ENCODE assay signal across 23 mouse cellular contexts in the genomic region with DNA sequence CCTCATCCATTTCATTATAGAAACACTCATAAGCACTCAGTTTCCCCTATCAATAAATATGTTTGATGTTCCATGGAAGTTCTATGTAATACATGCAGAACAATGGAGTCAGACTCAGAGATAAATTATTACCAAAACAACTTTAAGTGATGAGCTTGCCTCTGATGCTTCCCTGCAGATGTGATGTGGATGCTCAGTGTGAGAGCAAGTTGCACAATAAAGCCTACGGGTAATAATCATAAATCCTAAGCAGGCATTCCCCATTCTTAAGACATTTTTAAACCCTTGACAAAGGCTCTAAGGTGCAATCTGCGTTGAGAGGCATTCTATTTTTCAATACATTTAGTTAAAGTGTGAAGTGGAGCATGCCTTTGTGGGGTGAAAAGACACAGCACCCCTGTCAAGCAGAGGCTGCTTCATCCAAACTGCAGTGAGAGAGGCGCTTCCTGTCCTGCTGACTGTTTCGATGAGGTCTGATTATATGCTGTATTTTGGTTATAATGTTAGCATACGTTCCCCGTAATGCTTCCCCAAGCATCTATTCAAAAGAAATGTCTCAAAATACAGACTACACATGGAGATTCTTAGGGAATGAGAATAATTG.
A peak's percentile ranks its signal among the peaks of the same experiment; 100 is the strongest.
DNase-seq lines count a peak whose midpoint lies in the region; ATAC-seq lines count a peak whose summit lies in the region.
"Had no signal": no experiment of that assay in that cellular context is flagged by ENCODE, and none has a peak within 500 bp of the region (broad histone marks: within the 10 kb centered on the region; RNA-seq: fewer than 3 reads in every experiment).

No protein-coding gene starts in this region.

- intact Hi-C loops in left cerebral cortex, postnatal 10 days (cut with DNase I), result no loop called here

- H3K9ac ChIP-seq in neural tube, embryonic 11.5 days (ENCODE audit: low read length), result no peak overlapping the region
- no peak overlapping the region for H3K9ac ChIP-seq in neural tube, embryonic 12.5 days
- no peak overlapping the region; the same call in 1 of the 2 replicates for H3K9ac ChIP-seq in neural tube, embryonic 14.5 days (replicated peaks; ENCODE audit: low read depth, low read length)
- no peak overlapping the region for H3K9ac ChIP-seq in forebrain, embryonic 12.5 days
- H3K9ac ChIP-seq: embryonic facial prominence, embryonic 13.5 days; embryonic facial prominence, embryonic 15.5 days; forebrain, embryonic 13.5 days; forebrain, embryonic 15.5 days; forebrain, postnatal 0 days had no signal

- WGBS in neural tube, embryonic 11.5 days, result 35% methylated on average over 6 of the region's 6 CpGs
- 23% methylated on average over 6 of the region's 6 CpGs for WGBS in neural tube, embryonic 12.5 days
- 15% methylated on average over 6 of the region's 6 CpGs for whole genome bisulfite sequencing in neural tube, embryonic 14.5 days
- WGBS in forebrain, embryonic 12.5 days, result 69% methylated on average over 6 of the region's 6 CpGs

- H3K4me3 ChIP-seq in neural tube, embryonic 11.5 days (ENCODE audit: low read depth, low read length), result no peak overlapping the region
- H3K4me3 ChIP-seq in neural tube, embryonic 12.5 days, result no peak overlapping the region
- H3K4me3 ChIP-seq in neural tube, embryonic 14.5 days (ENCODE audit: low read depth, low read length), result no peak overlapping the region
- no peak overlapping the region for H3K4me3 ChIP-seq in forebrain, embryonic 12.5 days (replicated peaks)
- H3K4me3 ChIP-seq: embryonic facial prominence, embryonic 13.5 days; embryonic facial prominence, embryonic 15.5 days; erythroblast, embryonic 14.5 days; forebrain, embryonic 10.5 days; forebrain, embryonic 13.5 days; forebrain, embryonic 15.5 days had no signal

- H3K9me3 ChIP-seq in neural tube, embryonic 11.5 days (ENCODE audit: control insufficient read depth, low read length), result no peaks in the 10 kb centered on the region
- H3K9me3 ChIP-seq in neural tube, embryonic 12.5 days, result no peaks in the 10 kb centered on the region
- H3K9me3 ChIP-seq in neural tube, embryonic 14.5 days (ENCODE audit: control insufficient read depth, low read length), result no peaks in the 10 kb centered on the region
- no peaks in the 10 kb centered on the region for H3K9me3 ChIP-seq in forebrain, embryonic 12.5 days
- H3K9me3 ChIP-seq: embryonic facial prominence, embryonic 13.5 days; embryonic facial prominence, embryonic 15.5 days; forebrain, embryonic 10.5 days; forebrain, embryonic 13.5 days; forebrain, embryonic 15.5 days had no signal

- no peaks in the 10 kb centered on the region for H3K27me3 ChIP-seq in neural tube, embryonic 11.5 days (ENCODE audit: control insufficient read depth, insufficient read depth, low read length)
- no peaks in the 10 kb centered on the region for H3K27me3 ChIP-seq in neural tube, embryonic 12.5 days (replicated peaks)
- H3K27me3 ChIP-seq in neural tube, embryonic 14.5 days (ENCODE audit: control insufficient read depth, insufficient read depth, low read length), result no peaks in the 10 kb centered on the region
- H3K27me3 ChIP-seq in forebrain, embryonic 12.5 days, result no peaks in the 10 kb centered on the region
- H3K27me3 ChIP-seq: embryonic facial prominence, embryonic 13.5 days; embryonic facial prominence, embryonic 15.5 days; forebrain, embryonic 13.5 days; forebrain, embryonic 15.5 days had no signal

- no peak overlapping the region for H3K4me2 ChIP-seq in neural tube, embryonic 11.5 days (ENCODE audit: low read depth)
- no peak overlapping the region for H3K4me2 ChIP-seq in neural tube, embryonic 12.5 days (replicated peaks)
- H3K4me2 ChIP-seq in neural tube, embryonic 14.5 days (ENCODE audit: low read depth, low read length), result no peak overlapping the region
- H3K4me2 ChIP-seq in forebrain, embryonic 12.5 days, result no peak overlapping the region
- H3K4me2 ChIP-seq: embryonic facial prominence, embryonic 13.5 days; embryonic facial prominence, embryonic 15.5 days; forebrain, embryonic 13.5 days; forebrain, embryonic 15.5 days had no signal

- DNase-seq in neural tube, embryonic 11.5 days (ENCODE audit: low spot score), result no peak
- no peak for DNase-seq in neural tube, embryonic 10.5 days (ENCODE audit: extremely low spot score, low spot score)
- no peak for DNase-seq in left cerebral cortex, postnatal 10 days (ENCODE audit: extremely low spot score in 1 of 2, low spot score in 2 of 2)
- DNase-seq in spleen, adult 12 weeks (ENCODE audit: low spot score), result no peak
- DNase-seq: adrenal gland, adult 2 months; adrenal gland, postnatal 10 days; adrenal gland, postnatal 25 days; cerebellum, adult 11 months; cerebellum, adult 18-20 months; cerebellum, adult 8-10 months; cerebellum, adult 9-11 months; cerebellum, postnatal 14 days; cerebellum, postnatal 36 days; forebrain, postnatal 0 days had no signal

- no peak overlapping the region for H3K27ac ChIP-seq in neural tube, embryonic 11.5 days (ENCODE audit: low read depth, low read length)
- H3K27ac ChIP-seq in neural tube, embryonic 12.5 days, result no peak overlapping the region
- no peak overlapping the region for H3K27ac ChIP-seq in neural tube, embryonic 14.5 days (ENCODE audit: low read depth, low read length)
- no peak overlapping the region for H3K27ac ChIP-seq in forebrain, embryonic 12.5 days
- H3K27ac ChIP-seq: embryonic facial prominence, embryonic 13.5 days; embryonic facial prominence, embryonic 15.5 days; forebrain, embryonic 10.5 days; forebrain, embryonic 13.5 days; forebrain, embryonic 15.5 days had no signal

- H3K4me1 ChIP-seq in neural tube, embryonic 11.5 days (ENCODE audit: control insufficient read depth, insufficient read depth, low read length), result no peaks in the 10 kb centered on the region
- no peaks in the 10 kb centered on the region for H3K4me1 ChIP-seq in neural tube, embryonic 12.5 days
- H3K4me1 ChIP-seq in neural tube, embryonic 14.5 days (ENCODE audit: control insufficient read depth, insufficient read depth, low read length), result peaks cover 7% of the 10 kb centered on the region
- no peaks in the 10 kb centered on the region for H3K4me1 ChIP-seq in forebrain, embryonic 12.5 days
- H3K4me1 ChIP-seq: embryonic facial prominence, embryonic 13.5 days; embryonic facial prominence, embryonic 15.5 days; forebrain, embryonic 10.5 days; forebrain, embryonic 13.5 days; forebrain, embryonic 15.5 days had no signal

- peak; percentile 38; the same call in 1 of the 2 replicates for ATAC-seq in neural tube, embryonic 11.5 days (ENCODE audit: insufficient read depth, low FRiP score, low TSS enrichment)
- peak; percentile 76 for ATAC-seq in neural tube, embryonic 12.5 days (ENCODE audit: low FRiP score, low read depth)
- ATAC-seq in neural tube, embryonic 14.5 days (ENCODE audit: low read depth), result peak; percentile 77
- ATAC-seq in forebrain, embryonic 12.5 days (ENCODE audit: low FRiP score), result no peak
- ATAC-seq: forebrain, embryonic 13.5 days; forebrain, embryonic 15.5 days; forebrain, postnatal 0 days had no signal

- no peaks in the 10 kb centered on the region for H3K36me3 ChIP-seq in neural tube, embryonic 11.5 days (ENCODE audit: control insufficient read depth, insufficient read depth, low read length)
- no peaks in the 10 kb centered on the region for H3K36me3 ChIP-seq in neural tube, embryonic 12.5 days
- no peaks in the 10 kb centered on the region for H3K36me3 ChIP-seq in neural tube, embryonic 14.5 days (ENCODE audit: control insufficient read depth, insufficient read depth, low read length)
- H3K36me3 ChIP-seq in forebrain, embryonic 12.5 days (replicated peaks), result no peaks in the 10 kb centered on the region
- H3K36me3 ChIP-seq: embryonic facial prominence, embryonic 13.5 days; embryonic facial prominence, embryonic 15.5 days; forebrain, embryonic 10.5 days; forebrain, embryonic 15.5 days had no signal
